Mouse (Mus musculus): Measurements from ENCODE around the gene Phlpp1. TPM values are rescaled to one million over a fixed set of nuclear protein-coding genes. Genes with fewer than 3 reads are reported as not detected.

Phlpp1 gene
- total RNA-seq, 2 experiments from 2014 or later: 82.0 to 88.0 TPM

DNA sequence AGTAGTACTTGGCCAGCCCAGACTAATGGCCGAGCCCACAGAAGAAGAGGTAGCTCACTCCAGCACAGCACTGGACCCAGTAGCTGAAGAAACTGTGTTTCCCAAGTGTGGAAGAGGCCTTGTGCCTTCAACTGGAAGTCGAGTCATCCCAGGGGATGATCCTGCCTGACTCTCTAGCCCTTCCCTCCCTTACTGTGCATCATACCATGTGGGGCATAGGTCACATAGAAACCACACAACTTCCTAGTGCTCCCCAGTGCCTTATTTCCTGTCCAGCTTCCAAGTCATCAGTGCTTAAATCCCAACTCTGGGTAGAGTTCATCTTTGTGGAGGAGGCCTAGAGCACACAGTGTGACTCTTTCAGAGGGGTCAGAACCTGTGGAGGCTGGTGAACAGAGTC lies 223.1 kb downstream of the Phlpp1 start:
- DNase-seq: no peak

GRCm38 (mm10) chr1:106395476-106395875 lies 223.9 kb downstream of the Phlpp1 start:
- no peak for DNase-seq

DNA sequence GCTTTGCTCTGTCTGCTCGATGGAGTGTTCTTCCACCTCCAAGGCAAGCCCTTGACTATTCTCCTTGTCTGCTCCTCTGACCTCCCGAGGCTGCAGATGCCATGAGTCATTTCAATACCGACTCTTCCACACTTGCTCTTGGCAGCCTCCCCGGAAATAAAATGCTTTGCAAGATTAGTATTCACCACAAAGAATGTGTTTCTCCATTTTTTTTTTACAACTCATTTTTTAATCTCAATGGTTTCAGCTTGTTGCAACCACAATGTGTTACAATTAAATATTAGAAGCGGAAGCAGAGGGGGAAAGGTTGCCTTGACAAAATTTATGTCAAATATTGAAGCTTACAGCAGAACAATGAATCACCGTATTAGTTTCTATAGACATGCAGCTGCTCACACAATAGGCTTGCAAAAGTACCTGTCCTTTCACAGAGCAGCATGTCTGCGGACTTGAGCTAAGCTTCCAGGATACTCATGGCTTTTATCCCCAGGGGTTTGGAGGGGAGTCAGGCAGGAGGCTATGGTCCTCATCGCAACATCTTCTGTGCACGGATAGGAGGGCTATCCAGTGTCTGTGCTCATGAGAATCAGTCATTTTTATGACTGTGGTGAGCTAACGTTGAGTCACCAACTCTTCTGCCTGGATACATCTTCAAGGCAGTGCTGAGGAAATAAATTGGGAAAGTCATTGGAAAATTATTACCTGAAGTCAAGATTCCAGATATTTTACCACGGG lies 229.5 kb downstream of the Phlpp1 start:
- no peak for DNase-seq

DNA sequence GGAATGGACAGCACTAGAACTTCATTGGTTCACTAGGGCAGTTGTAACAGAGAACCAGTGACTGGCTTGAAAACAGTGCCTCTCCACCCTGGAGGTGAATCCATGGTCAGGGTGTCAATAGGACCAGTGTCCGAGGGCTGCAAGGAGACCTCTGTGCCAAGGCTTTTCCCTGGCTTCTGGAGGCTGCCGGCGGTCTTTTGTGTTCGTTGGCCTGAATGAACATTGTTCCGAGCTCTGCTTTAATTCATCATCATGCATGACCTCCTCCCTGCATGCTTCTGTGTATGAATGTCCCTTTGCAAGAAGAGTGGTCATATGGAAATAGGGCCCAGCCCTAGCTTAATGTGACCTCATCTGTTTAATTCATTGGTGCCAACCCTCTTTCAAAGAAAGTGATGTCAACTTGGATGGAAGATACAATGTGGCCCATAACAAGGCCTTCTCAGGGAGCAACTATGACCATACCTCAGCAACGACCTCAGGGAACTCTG lies 231.5 kb downstream of the Phlpp1 start:
- DNase-seq: no peak

- peak in 1 of 2 experiments; percentile 51 for DNase-seq
These were observed 235.3 kb downstream of the Phlpp1 start for GRCm38 (mm10) chr1:106406852-106407251.

DNA sequence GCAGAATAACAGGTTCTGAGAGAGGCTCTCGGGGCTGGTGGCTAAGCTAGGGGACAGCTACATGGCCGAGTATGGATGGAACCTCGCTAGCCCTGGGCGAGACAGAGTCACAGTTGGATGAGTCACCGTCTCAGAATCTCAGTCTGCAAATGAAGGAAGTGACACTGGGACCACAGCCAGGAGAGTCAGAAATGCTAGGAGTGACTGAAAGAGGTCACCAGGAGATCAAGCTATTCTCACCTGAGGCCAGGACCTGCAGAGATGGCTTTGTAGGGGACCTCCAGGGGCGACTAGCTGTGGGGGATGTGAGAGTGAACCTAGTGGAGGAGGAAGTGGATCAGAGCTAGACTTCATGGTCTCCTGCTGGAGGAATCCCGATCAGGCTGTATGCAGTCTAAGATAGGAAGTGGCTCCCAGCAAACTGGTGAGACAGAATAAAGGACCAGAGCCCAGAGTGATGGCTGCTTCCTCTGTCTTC lies 236.4 kb downstream of the Phlpp1 start:
- DNase-seq: no peak

DNA sequence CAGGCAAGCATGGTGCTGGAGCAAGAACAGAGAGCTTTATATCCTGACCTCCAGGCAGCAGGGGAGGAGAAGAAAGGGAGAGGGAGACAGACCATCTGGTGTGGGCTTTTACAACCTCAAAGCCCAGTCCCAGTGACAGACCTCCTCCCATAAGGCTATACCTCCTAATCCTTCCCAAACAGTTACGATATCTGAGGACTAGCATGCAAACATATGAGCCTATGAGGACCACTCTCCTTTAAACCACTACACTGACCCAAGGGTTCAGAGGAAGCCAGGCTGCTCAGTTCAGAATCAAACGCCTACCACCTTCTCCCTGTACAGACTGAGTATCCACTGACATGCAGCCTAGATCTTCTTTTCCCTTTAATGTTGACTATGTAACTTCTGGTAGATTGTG lies 239.3 kb downstream of the Phlpp1 start:
- DNase-seq: no peak

DNA sequence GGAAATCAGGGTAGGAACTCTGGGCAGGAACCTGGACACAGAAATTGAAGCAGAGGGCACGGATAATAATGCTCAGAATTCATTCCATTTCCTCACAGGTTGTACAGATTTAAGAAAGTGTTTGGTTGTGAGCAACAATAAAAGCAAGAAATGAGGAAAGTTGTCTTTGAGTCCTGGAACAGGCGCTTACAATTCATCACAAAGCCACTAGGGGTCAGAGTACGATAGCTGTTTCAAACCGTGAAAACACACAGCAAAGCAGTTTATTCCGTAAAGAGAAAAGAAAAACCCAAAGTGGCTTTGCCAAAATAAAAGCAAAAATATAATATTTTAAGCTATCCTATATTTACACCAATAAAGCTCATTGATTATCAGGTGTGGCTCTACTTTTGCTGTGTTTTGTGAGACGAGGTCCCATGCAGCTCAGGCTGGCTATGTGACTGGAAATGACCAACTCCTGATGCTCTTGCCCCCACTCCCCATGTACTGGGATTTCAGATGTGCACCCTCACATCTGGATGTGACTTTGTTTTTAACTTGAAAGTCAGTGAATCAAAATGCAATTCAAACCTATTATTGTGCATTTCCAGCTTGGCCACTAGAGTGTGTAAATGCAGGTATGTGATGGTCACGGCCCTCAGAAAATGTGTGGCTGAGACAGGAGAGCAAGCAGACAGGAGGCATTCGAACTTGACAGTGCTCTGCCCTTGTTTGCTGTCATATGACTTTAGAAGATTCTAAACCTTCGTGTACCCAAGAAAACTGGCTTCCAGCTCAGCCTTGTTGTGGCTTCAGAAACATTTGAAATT lies 253.8 kb downstream of the Phlpp1 start:
- DNase-seq: no peak

- DNase-seq: peak; percentile 25 to 26
These were observed 256.6 kb downstream of the Phlpp1 start for GRCm38 (mm10) chr1:106428170-106428569.

GRCm38 (mm10) chr1:106428580-106428979 lies 257.0 kb downstream of the Phlpp1 start:
- DNase-seq: no peak

GRCm38 (mm10) chr1:106433580-106433979 lies 262.0 kb downstream of the Phlpp1 start:
- no peak for DNase-seq

Other genes with a start within 250 kb of the Phlpp1 start
- gene Zcchc2, start 181.3 kb upstream of the Phlpp1 start, total RNA-seq (2021): 10 to 100 TPM; 21.0 to 21.3 TPM

Measured in layer of hippocampus, postnatal 36 days (tissue).